Mouse (Mus musculus): ENCODE results near the gene Rgl1.
"Not testable (repeated sequence)": the region's sequence is repeated elsewhere in the genome, so short reads cannot be mapped to it uniquely, and the experiment has no call there.

DNA sequence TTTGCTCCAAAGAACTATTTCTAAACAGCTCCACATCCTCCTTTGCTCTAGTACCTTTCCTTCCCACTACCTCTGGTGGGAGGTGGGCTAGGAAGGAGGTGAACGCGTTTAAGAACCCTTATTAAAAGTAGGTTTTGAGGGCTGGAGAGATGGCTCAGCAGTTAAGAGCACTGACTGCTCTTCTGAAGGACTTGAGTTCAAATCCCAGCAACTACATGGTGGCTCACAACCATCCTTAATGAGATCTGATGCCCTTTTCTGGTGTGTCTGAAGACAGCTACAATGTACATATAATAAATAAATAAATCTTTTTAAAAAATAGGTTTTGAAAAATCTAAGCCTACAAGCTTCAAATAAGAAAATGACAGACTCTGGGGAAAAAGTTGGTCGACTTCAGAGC lies 19.3 kb upstream of the Rgl1 start:
- TF ChIP-seq POLR2A (IDR thresholded peaks at IDR 0.05; ENCODE audit: low read depth, low read length); CTCF (conservative IDR thresholded peaks at IDR 0.05; ENCODE audit: insufficient read depth, insufficient read length, low read depth, low read length): not testable (repeated sequence)
